Mouse (Mus musculus) liver, embryonic 13.5 days (tissue): ENCODE results near the gene Ash1l. TPM values are rescaled to one million over a fixed set of nuclear protein-coding genes. Genes with fewer than 3 reads are reported as not detected.

Experiments used
- ATAC-seq: fragments of 200-750 bp; cut with Nextera tagmentation; 2 replicates; pipeline ENCODE4 v1.8.0; 2017; ENCODE audit warnings: low read depth, mild to moderate bottlenecking, moderate number of reproducible peaks, moderate library complexity
- DNase-seq: peaks from one replicate; pipeline ENCODE4 v3.0.0; 2022
- H3K27ac ChIP-seq: fragments of 300-500 bp; sonication (generic); 2 replicates; pipeline ENCODE4 v1.5.1; 2015; ENCODE audit warnings: moderate library complexity, mild to moderate bottlenecking, inconsistent platforms
- H3K27me3 ChIP-seq: fragments of 300-500 bp; sonication (generic); 2 replicates; pipeline ENCODE4 v1.6.1; 2015; ENCODE audit warnings: mild to moderate bottlenecking, inconsistent platforms
- H3K36me3 ChIP-seq: fragments of 300-500 bp; sonication (generic); 2 replicates; pipeline ENCODE4 v1.6.1; 2015; ENCODE audit warnings: mild to moderate bottlenecking, inconsistent platforms
- H3K4me1 ChIP-seq: fragments of 300-500 bp; sonication (generic); replicated peaks from 2 replicates; pipeline ENCODE4 v1.6.1; 2015; ENCODE audit warnings: inconsistent platforms
- H3K4me2 ChIP-seq: fragments of 300-500 bp; sonication (generic); 2 replicates; pipeline ENCODE4 v1.6.1; 2015; ENCODE audit warnings: inconsistent platforms, mild to moderate bottlenecking, moderate library complexity
- H3K4me3 ChIP-seq: fragments of 300-500 bp; sonication (generic); replicated peaks from 2 replicates; pipeline ENCODE4 v1.5.1; 2015; ENCODE audit warnings: mild to moderate bottlenecking, inconsistent platforms
- H3K9ac ChIP-seq: fragments of 300-500 bp; sonication (generic); 2 replicates; pipeline ENCODE4 v1.6.1; 2015; ENCODE audit warnings: mild to moderate bottlenecking, inconsistent platforms
- H3K9me3 ChIP-seq: fragments of 300-500 bp; sonication (generic); replicated peaks from 2 replicates; pipeline ENCODE4 v1.6.1; 2016; ENCODE audit warnings: inconsistent platforms
- WGBS: fragments of 180-500 bp; shearing (Covaris S2); methylation state at CpG from one replicate; pipeline ENCODE4 v1.1.7; 2015; ENCODE audit not compliant: insufficient replicate concordance; 5-methylcytosine and 5-hydroxymethylcytosine counted together
- polyA plus RNA-seq: library from polyadenylated mRNA; unstranded; fragments of >200 nt; fragmentation: Nextera tagmentation; extraction: Ambion mirVana; gene quantifications from 2 replicates; pipeline ENCODE4 v1.2.1, GENCODE M21; 2015

Ash1l gene
- polyA plus RNA-seq, 1 experiment from 2014 or later = 4.7 TPM

DNA sequence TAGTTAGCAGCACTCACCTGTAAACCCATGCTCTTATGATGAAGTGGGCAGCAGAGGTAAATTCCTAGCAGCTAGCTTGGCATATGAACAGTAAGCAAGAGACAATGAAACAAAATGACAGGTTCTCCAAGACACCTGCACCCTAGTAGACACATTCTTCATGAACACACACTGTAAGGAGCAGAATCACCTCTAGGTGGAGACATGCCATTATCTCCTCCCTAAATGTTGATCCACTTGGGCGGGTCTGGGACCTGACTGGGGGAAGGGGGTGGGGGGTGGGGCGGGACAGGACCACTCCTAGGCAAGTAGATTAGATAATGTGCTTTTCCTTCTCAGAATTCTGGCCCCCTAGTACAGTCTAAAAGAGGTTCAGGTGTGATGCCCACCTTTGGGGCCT is 165.1 kb downstream of the Ash1l start:
- Histone ChIP-seq H3K9me3 (no peaks in the 10 kb centered on the region), H3K36me3 (no peaks in the 10 kb centered on the region), H3K9ac (no peak overlapping the region), H3K4me1 (peaks cover 34% of the 10 kb centered on the region), H3K27ac (peak overlapping the region; percentile 75), H3K4me2 (peak overlapping the region; percentile 47), H3K27me3 (no peaks in the 10 kb centered on the region), H3K4me3 (no peak overlapping the region)
- 5% methylated on average over 2 of the region's 2 CpGs for WGBS
- peak; percentile 64 for DNase-seq
- ATAC-seq = peak; percentile 85

DNA sequence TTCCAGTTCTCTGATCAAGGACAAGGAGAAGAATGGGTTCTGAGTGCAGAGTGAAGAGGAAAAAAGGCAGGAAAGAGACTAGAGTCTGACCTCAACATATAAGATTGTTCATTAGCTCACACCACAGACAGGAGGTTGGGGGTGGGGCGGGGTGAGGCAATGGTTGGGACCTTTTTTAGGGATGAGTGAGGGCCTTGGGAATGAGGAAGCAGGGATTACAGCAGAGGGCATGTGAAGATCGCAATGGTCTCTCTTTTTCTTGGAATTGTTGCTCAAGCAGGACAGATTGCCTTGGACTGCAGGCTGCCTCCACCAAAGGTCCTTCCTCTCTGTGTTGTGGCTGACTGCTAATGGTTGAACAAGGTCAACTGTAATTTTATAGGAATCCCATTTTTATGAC is 172.9 kb downstream of the Ash1l start:
- no peaks in the 10 kb centered on the region for H3K36me3 ChIP-seq
- H3K4me3 ChIP-seq = no peak overlapping the region
- no peak overlapping the region for H3K27ac ChIP-seq
- DNase-seq (no peak), ATAC-seq (no peak)
- peaks cover 24% of the 10 kb centered on the region for H3K4me1 ChIP-seq
- H3K27me3 ChIP-seq = no peaks in the 10 kb centered on the region
- 67% methylated on average over 2 of the region's 2 CpGs for WGBS
- H3K9me3 ChIP-seq = no peaks in the 10 kb centered on the region
- H3K9ac ChIP-seq = no peak overlapping the region
- no peak overlapping the region for H3K4me2 ChIP-seq

DNA sequence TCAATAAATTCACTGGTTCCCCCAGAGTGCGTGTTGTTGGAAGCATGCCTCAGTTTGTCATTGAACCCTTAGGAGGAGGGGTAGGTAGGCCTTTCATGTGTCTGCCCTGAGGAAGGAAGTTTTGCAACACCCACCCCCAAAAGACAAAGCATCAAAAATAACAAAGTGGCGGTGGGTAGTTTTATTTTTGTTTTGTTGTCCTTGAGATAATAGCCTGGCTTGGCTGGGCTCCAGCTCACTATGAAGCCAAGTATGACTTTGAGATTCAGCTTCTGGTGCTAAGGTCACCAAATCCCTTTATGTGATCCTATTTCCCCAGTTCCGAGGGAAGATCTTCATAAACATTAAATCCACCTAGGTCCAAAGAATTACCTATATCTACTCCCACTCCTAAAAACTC is 173.8 kb downstream of the Ash1l start:
- Histone ChIP-seq H3K27me3 (no peaks in the 10 kb centered on the region), H3K4me2 (no peak overlapping the region), H3K4me3 (no peak overlapping the region), H3K27ac (no peak overlapping the region), H3K9me3 (no peaks in the 10 kb centered on the region), H3K9ac (no peak overlapping the region), H3K36me3 (no peaks in the 10 kb centered on the region), H3K4me1 (peaks cover 34% of the 10 kb centered on the region)
- WGBS = 58% methylated on average over 3 of the region's 3 CpGs
- no peak for ATAC-seq
- no peak for DNase-seq

DNA sequence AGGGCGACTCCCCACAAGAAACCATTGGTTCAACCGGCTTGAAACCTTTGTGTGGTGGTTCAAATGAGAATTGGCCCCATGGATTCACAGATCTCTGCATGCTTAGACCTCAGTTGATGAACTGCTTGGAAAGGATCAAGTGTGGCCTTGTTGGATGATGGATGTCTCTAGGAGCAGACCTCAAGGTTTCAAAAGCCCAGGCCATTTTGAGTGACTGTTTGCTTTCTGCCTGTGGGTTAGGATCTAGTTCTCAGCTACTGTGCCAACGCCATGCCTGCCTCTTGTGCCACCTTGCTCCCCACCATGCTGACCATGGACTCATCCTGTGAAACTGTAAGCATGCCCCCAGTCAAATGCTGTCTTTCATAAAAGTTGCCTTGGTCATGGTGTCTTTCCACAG is 175.6 kb downstream of the Ash1l start:
- no peaks in the 10 kb centered on the region for H3K27me3 ChIP-seq
- WGBS = 84% methylated on average over 3 of the region's 3 CpGs
- no peak overlapping the region for H3K4me3 ChIP-seq
- no peak for DNase-seq
- no peak overlapping the region for H3K9ac ChIP-seq
- no peaks in the 10 kb centered on the region for H3K36me3 ChIP-seq
- no peak overlapping the region for H3K27ac ChIP-seq
- no peak overlapping the region for H3K4me2 ChIP-seq
- peaks cover 51% of the 10 kb centered on the region for H3K4me1 ChIP-seq
- no peak for ATAC-seq
- no peaks in the 10 kb centered on the region for H3K9me3 ChIP-seq

Other genes with a start within 250 kb of the Ash1l start
- gene Rit1, start 233.8 kb upstream of the Ash1l start, polyA plus RNA-seq = 34.4 and 36.3 TPM in 2 replicates
- 1.2 and 1.3 TPM in 2 replicates for gene Syt11, start 175.5 kb upstream of the Ash1l start, polyA plus RNA-seq
- gene Gon4l, start 115.4 kb upstream of the Ash1l start, polyA plus RNA-seq = 3.6 and 4.2 TPM in 2 replicates
- gene Msto1, start 36.6 kb upstream of the Ash1l start, polyA plus RNA-seq = 19.9 and 20.2 TPM in 2 replicates
- gene Dap3, start 559 bp downstream of the Ash1l start, polyA plus RNA-seq = 120 and 129 TPM in 2 replicates
- 5.5 and 5.9 TPM in 2 replicates for gene Rusc1, start 142.7 kb downstream of the Ash1l start, polyA plus RNA-seq
- not detected in 2 replicates for gene Gm43738, start 150.5 kb downstream of the Ash1l start, polyA plus RNA-seq
- gene Fdps, start 151.3 kb downstream of the Ash1l start, polyA plus RNA-seq = 274 and 295 TPM in 2 replicates
- gene Pklr, start 185.5 kb downstream of the Ash1l start, polyA plus RNA-seq = 133 and 136 TPM in 2 replicates
- 0.75 and 0.78 TPM in 2 replicates for gene Hcn3, start 209.6 kb downstream of the Ash1l start, polyA plus RNA-seq
- 10.3 and 10.8 TPM in 2 replicates for gene Clk2, start 214.2 kb downstream of the Ash1l start, polyA plus RNA-seq
- 67.4 and 72.1 TPM in 2 replicates for gene Scamp3, start 226.9 kb downstream of the Ash1l start, polyA plus RNA-seq
- 2.8 and 3.9 TPM in 2 replicates for gene Fam189b, start 232.5 kb downstream of the Ash1l start, polyA plus RNA-seq